ENCODE assay signal across 9 mouse cellular contexts in genomic region chr5:144875892-144876291, GRCm38 (mm10).
DNase-seq lines count a peak whose midpoint lies in the region; ATAC-seq lines count a peak whose summit lies in the region.
"Had no signal": no experiment of that assay in that cellular context is flagged by ENCODE, and none has a peak within 500 bp of the region (broad histone marks: within the 10 kb centered on the region; RNA-seq: fewer than 3 reads in every experiment).

No protein-coding gene starts in this region.

- H3K4me1 ChIP-seq in hindbrain, embryonic 10.5 days (replicated peaks): peaks cover 18% of the 10 kb centered on the region; the same call in 1 of the 2 replicates
- no peaks in the 10 kb centered on the region for H3K4me1 ChIP-seq in hindbrain, embryonic 12.5 days
- H3K4me1 ChIP-seq in forebrain, embryonic 14.5 days (ENCODE audit: control insufficient read depth, insufficient read depth, low read length): no peaks in the 10 kb centered on the region
- H3K4me1 ChIP-seq in midbrain, embryonic 12.5 days: no peaks in the 10 kb centered on the region
- H3K4me1 ChIP-seq: neural tube, embryonic 13.5 days had no signal

- H3K27me3 ChIP-seq in hindbrain, embryonic 10.5 days (ENCODE audit: insufficient read depth, poor library complexity, severe bottlenecking): no peaks in the 10 kb centered on the region
- no peaks in the 10 kb centered on the region for H3K27me3 ChIP-seq in hindbrain, embryonic 12.5 days
- H3K27me3 ChIP-seq in forebrain, embryonic 14.5 days (replicated peaks; ENCODE audit: control insufficient read depth, insufficient read depth, low read length): no peaks in the 10 kb centered on the region
- no peaks in the 10 kb centered on the region for H3K27me3 ChIP-seq in midbrain, embryonic 12.5 days
- H3K27me3 ChIP-seq: neural tube, embryonic 13.5 days had no signal

- no peak overlapping the region for H3K27ac ChIP-seq in hindbrain, embryonic 10.5 days
- no peak overlapping the region for H3K27ac ChIP-seq in hindbrain, embryonic 12.5 days
- H3K27ac ChIP-seq in forebrain, embryonic 14.5 days (ENCODE audit: low read depth, low read length): no peak overlapping the region
- H3K27ac ChIP-seq in midbrain, embryonic 12.5 days (replicated peaks): no peak overlapping the region
- H3K27ac ChIP-seq: neural tube, embryonic 13.5 days had no signal

- H3K4me3 ChIP-seq in hindbrain, embryonic 10.5 days: no peak overlapping the region
- H3K4me3 ChIP-seq in hindbrain, embryonic 12.5 days: no peak overlapping the region
- H3K4me3 ChIP-seq in forebrain, embryonic 14.5 days (ENCODE audit: low read depth, low read length): no peak overlapping the region
- no peak overlapping the region for H3K4me3 ChIP-seq in midbrain, embryonic 12.5 days
- H3K4me3 ChIP-seq: neural tube, embryonic 13.5 days had no signal

- no peak overlapping the region for H3K4me2 ChIP-seq in hindbrain, embryonic 12.5 days (replicated peaks)
- H3K4me2 ChIP-seq in forebrain, embryonic 14.5 days (ENCODE audit: low read length): no peak overlapping the region
- no peak overlapping the region for H3K4me2 ChIP-seq in midbrain, embryonic 12.5 days (replicated peaks)
- H3K4me2 ChIP-seq: neural tube, embryonic 13.5 days had no signal

- H3K36me3 ChIP-seq in hindbrain, embryonic 10.5 days: peaks cover 43% of the 10 kb centered on the region
- peaks cover 36% of the 10 kb centered on the region for H3K36me3 ChIP-seq in hindbrain, embryonic 12.5 days
- H3K36me3 ChIP-seq in forebrain, embryonic 14.5 days (ENCODE audit: control insufficient read depth, insufficient read depth, low read length): peaks cover 40% of the 10 kb centered on the region
- peaks cover 40% of the 10 kb centered on the region for H3K36me3 ChIP-seq in midbrain, embryonic 12.5 days

- DNase-seq in hindbrain, embryonic 10.5 days (ENCODE audit: low spot score): peak; percentile 66
- peak; percentile 50 for DNase-seq in c-Kit-positive CD71-negative TER-119-negative erythroid progenitor cells, embryonic 14.5 days (ENCODE audit: low read depth)
- peak; percentile 73 for DNase-seq in forebrain, embryonic 14.5 days (ENCODE audit: low spot score)
- peak; percentile 76 for DNase-seq in left cerebral cortex, postnatal 4 days
- DNase-seq in right cerebral cortex, postnatal 4 days: peak; percentile 86

- ATAC-seq in hindbrain, embryonic 12.5 days (ENCODE audit: low FRiP score): no peak
- ATAC-seq in forebrain, embryonic 14.5 days: peak; percentile 75
- ATAC-seq in inflammation-experienced regulatory T-cells, adult 6 months: peak; percentile 63
- ATAC-seq in midbrain, embryonic 12.5 days (ENCODE audit: low FRiP score, low read depth): peak; percentile 61

- H3K9ac ChIP-seq in hindbrain, embryonic 12.5 days: no peak overlapping the region
- no peak overlapping the region for H3K9ac ChIP-seq in forebrain, embryonic 14.5 days (ENCODE audit: low read length)
- H3K9ac ChIP-seq in midbrain, embryonic 12.5 days (replicated peaks): no peak overlapping the region
- H3K9ac ChIP-seq: neural tube, embryonic 13.5 days had no signal

- H3K9me3 ChIP-seq in hindbrain, embryonic 10.5 days: no peaks in the 10 kb centered on the region
- H3K9me3 ChIP-seq in hindbrain, embryonic 12.5 days (replicated peaks): no peaks in the 10 kb centered on the region
- H3K9me3 ChIP-seq in forebrain, embryonic 14.5 days (replicated peaks; ENCODE audit: control insufficient read depth, low read length): no peaks in the 10 kb centered on the region
- H3K9me3 ChIP-seq in midbrain, embryonic 12.5 days: no peaks in the 10 kb centered on the region
- H3K9me3 ChIP-seq: neural tube, embryonic 13.5 days had no signal

- intact Hi-C loops in left cerebral cortex, postnatal 4 days (cut with DNase I): loop anchor here (5.0 kb wide), 1 partner anchor 111 kb away; no protein-coding TSS in a partner anchor

- 20% methylated on average over 13 of the region's 13 CpGs for WGBS in hindbrain, embryonic 10.5 days
- WGBS in hindbrain, embryonic 12.5 days: 17% methylated on average over 13 of the region's 13 CpGs
- 13% methylated on average over 13 of the region's 13 CpGs for WGBS in forebrain, embryonic 14.5 days
- WGBS in midbrain, embryonic 12.5 days: 17% methylated on average over 13 of the region's 13 CpGs
